Mouse (Mus musculus): ENCODE data around the gene Pdss2. TPM values are rescaled to one million over a fixed set of nuclear protein-coding genes. Genes with fewer than 3 reads are reported as not detected.

Gene Pdss2
- polyA plus RNA-seq, 1 experiment from 2014 or later, result 16.6 TPM

DNA sequence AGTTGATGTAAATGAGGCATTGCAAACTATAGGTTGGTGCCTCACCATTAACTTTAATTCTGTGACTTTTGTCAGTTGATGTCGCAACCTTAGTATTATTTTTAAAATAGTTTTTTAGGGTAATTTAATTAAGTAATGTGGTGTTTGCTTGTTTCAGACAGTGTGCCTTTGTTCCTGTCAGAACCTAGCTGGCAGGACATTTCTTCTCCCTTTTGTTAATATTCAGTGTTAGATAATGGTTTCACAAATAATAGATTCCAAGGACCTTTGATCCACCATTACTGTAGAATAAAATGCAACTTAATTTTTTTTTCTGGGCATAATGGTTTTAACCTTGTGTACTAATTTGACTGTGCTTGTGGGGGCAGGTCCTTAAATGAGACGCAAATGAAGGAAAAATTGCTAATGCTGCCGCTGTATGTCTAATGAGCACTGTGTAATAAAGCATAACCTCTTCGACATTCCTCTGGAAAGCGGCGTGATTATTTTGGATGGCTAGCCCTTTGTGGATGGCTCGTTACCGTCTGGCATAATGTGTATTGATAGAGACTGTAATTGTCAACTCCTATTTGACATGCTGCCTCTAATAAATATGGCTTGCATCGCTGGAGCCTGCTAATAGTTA, 96.2 kb downstream of the Pdss2 start:
- no peaks in the 10 kb centered on the region for H3K27me3 ChIP-seq (ENCODE audit: control insufficient read depth, insufficient read depth, low read length)
- no peak overlapping the region for H3K27ac ChIP-seq (ENCODE audit: low read depth, low read length)
- H3K4me2 ChIP-seq, result no peak overlapping the region
- DNase-seq (ENCODE audit: low spot score, missing footprints) (no peak), ATAC-seq (ENCODE audit: low FRiP score) (no peak)
- 84% methylated on average over 9 of the region's 9 CpGs for WGBS
- H3K4me1 ChIP-seq (ENCODE audit: control insufficient read depth, insufficient read depth, low read length), result peaks cover 4% of the 10 kb centered on the region; the same call in 1 of the 2 replicates
- H3K9ac ChIP-seq (ENCODE audit: low read length), result no peak overlapping the region
- H3K36me3 ChIP-seq (ENCODE audit: control insufficient read depth, insufficient read depth, low read length), result no peaks in the 10 kb centered on the region
- no peak overlapping the region for H3K4me3 ChIP-seq (ENCODE audit: low read depth, low read length)
- H3K9me3 ChIP-seq (ENCODE audit: control insufficient read depth, low read length), result no peaks in the 10 kb centered on the region

GRCm38 (mm10) chr10:43321019-43321418, 99.7 kb downstream of the Pdss2 start:
- Histone ChIP-seq H3K27me3 (ENCODE audit: control insufficient read depth, insufficient read depth, low read length) (no peaks in the 10 kb centered on the region), H3K4me3 (ENCODE audit: low read depth, low read length) (no peak overlapping the region), H3K4me2 (no peak overlapping the region), H3K9ac (ENCODE audit: low read length) (no peak overlapping the region), H3K4me1 (ENCODE audit: control insufficient read depth, insufficient read depth, low read length) (peaks cover 8% of the 10 kb centered on the region; the same call in 1 of the 2 replicates), H3K27ac (ENCODE audit: low read depth, low read length) (no peak overlapping the region), H3K36me3 (ENCODE audit: control insufficient read depth, insufficient read depth, low read length) (no peaks in the 10 kb centered on the region), H3K9me3 (ENCODE audit: control insufficient read depth, low read length) (no peaks in the 10 kb centered on the region)
- ATAC-seq (ENCODE audit: low FRiP score) (no peak), DNase-seq (ENCODE audit: low spot score, missing footprints) (no peak)
- WGBS, result 86% methylated on average over 5 of the region's 5 CpGs

DNA sequence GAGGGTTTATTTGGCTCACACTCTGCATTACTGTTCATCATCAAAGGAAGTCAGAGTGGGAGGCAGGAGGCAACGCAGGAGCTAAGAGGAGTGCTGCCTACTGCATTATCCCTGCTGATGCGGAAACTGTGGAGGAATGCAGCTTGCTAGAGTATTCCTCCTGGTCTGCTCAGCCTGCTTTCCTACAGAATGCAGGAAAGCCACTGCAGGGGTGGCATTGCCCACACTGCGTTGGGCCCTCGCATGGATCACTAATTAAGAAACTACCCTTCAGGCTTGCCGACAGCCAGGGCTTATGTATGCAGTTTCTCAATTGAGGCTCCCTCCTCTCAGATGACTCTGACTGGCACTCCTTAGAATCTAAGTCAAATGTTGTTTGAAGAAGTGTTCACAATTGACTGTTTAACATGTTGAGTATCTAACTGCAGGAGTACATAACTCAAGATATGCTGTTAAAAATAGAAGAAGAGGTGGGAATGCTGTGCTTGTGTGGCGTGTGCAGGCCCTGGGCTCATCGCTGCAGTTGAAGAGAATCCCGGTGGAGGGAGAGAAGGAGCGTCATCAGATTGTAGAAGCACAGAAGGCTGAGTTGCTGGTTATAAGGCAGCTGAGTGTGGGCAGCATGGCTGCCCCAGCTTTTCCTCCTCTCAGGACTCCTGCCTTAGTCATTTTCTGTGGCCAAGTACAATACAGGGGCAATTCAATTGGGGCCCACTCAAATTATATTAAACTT, 101.3 kb downstream of the Pdss2 start:
- no peak overlapping the region for H3K4me3 ChIP-seq (ENCODE audit: low read depth, low read length)
- H3K4me2 ChIP-seq, result no peak overlapping the region
- H3K27me3 ChIP-seq (ENCODE audit: control insufficient read depth, insufficient read depth, low read length), result no peaks in the 10 kb centered on the region
- DNase-seq (ENCODE audit: low spot score, missing footprints) (no peak), ATAC-seq (ENCODE audit: low FRiP score) (no peak)
- peaks cover 8% of the 10 kb centered on the region; the same call in 1 of the 2 replicates for H3K4me1 ChIP-seq (ENCODE audit: control insufficient read depth, insufficient read depth, low read length)
- H3K36me3 ChIP-seq (ENCODE audit: control insufficient read depth, insufficient read depth, low read length), result no peaks in the 10 kb centered on the region
- 67% methylated on average over 9 of the region's 9 CpGs for WGBS
- no peak overlapping the region for H3K9ac ChIP-seq (ENCODE audit: low read length)
- no peak overlapping the region for H3K27ac ChIP-seq (ENCODE audit: low read depth, low read length)
- H3K9me3 ChIP-seq (ENCODE audit: control insufficient read depth, low read length), result no peaks in the 10 kb centered on the region

DNA sequence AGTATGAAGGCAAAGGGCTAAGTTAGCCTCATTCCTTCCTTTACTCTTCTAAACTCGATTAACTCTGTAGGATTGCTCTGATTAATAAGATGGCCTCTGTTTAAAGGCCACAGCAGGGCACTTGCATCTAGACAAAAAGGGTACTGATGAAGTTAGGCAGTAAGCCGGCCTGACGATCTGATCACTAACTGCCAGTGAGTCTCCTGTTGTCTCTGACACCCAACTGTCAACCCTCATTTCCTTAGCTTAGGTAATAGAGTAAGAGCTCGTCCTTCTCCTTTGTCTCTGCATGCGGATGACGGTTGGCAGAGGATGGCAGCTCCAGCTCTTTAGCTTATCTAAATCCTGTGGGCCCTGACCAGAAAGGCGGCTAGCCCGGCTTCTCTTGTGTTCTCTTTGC, 102.1 kb downstream of the Pdss2 start:
- no peaks in the 10 kb centered on the region for H3K27me3 ChIP-seq (ENCODE audit: control insufficient read depth, insufficient read depth, low read length)
- H3K4me3 ChIP-seq (ENCODE audit: low read depth, low read length), result no peak overlapping the region
- H3K4me1 ChIP-seq (ENCODE audit: control insufficient read depth, insufficient read depth, low read length), result peaks cover 8% of the 10 kb centered on the region; the same call in 1 of the 2 replicates
- no peak overlapping the region for H3K9ac ChIP-seq (ENCODE audit: low read length)
- H3K36me3 ChIP-seq (ENCODE audit: control insufficient read depth, insufficient read depth, low read length), result no peaks in the 10 kb centered on the region
- DNase-seq (ENCODE audit: low spot score, missing footprints), result no peak
- WGBS, result 20% methylated on average over 8 of the region's 8 CpGs
- H3K4me2 ChIP-seq, result no peak overlapping the region
- H3K9me3 ChIP-seq (ENCODE audit: control insufficient read depth, low read length), result no peaks in the 10 kb centered on the region
- H3K27ac ChIP-seq (ENCODE audit: low read depth, low read length), result no peak overlapping the region
- no peak for ATAC-seq (ENCODE audit: low FRiP score)

DNA sequence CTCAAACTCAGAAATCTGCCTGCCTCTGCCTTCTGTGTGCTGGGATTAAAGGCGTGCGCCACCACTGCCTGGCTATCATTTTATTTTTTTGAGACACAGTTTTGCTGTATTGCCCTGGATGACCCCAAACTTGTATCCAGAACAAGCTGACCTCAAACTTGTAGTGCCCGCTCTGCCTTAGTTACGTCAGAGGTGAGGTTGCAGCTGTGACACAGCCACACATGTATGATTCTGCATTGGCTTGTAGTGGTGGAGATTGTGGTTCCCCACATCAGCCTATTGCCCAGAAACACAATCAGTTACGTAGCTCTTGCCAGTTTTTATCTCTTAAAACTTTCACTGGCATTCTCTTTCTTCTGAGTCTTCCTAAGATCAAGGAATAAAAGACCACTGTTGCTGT, 108.5 kb downstream of the Pdss2 start:
- peak; percentile 14 for DNase-seq (ENCODE audit: low spot score, missing footprints)
- Histone ChIP-seq H3K4me1 (ENCODE audit: control insufficient read depth, insufficient read depth, low read length) (peaks cover 15% of the 10 kb centered on the region), H3K9ac (ENCODE audit: low read length) (no peak overlapping the region), H3K36me3 (ENCODE audit: control insufficient read depth, insufficient read depth, low read length) (no peaks in the 10 kb centered on the region), H3K4me3 (ENCODE audit: low read depth, low read length) (no peak overlapping the region), H3K4me2 (no peak overlapping the region), H3K27me3 (ENCODE audit: control insufficient read depth, insufficient read depth, low read length) (no peaks in the 10 kb centered on the region), H3K27ac (ENCODE audit: low read depth, low read length) (no peak overlapping the region), H3K9me3 (ENCODE audit: control insufficient read depth, low read length) (no peaks in the 10 kb centered on the region)
- WGBS, result 96% methylated on average over 5 of the region's 5 CpGs
- no peak for ATAC-seq (ENCODE audit: low FRiP score)

DNA sequence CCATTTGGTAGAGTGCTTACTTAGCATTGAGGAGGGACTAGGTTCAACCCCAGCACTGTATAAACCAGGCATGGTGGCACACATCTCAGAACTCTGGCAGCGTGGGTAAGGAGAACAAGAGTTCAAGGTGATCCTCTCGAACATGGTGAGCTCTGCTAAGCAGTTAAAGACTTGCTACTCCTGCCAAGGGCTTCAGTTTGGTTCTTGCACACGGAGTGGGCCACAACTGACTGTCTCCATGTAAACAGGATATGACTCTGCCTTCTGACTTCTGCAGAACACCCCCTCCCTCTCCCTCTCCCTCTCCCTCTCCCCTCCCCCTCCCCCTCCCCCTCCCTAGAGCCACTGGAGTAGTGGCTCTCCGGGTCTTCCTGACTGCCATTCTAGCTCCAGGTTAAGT, 109.4 kb downstream of the Pdss2 start:
- Histone ChIP-seq H3K4me3 (ENCODE audit: low read depth, low read length) (no peak overlapping the region), H3K9ac (ENCODE audit: low read length) (no peak overlapping the region), H3K9me3 (ENCODE audit: control insufficient read depth, low read length) (no peaks in the 10 kb centered on the region), H3K27ac (ENCODE audit: low read depth, low read length) (no peak overlapping the region), H3K4me1 (ENCODE audit: control insufficient read depth, insufficient read depth, low read length) (peaks cover 15% of the 10 kb centered on the region), H3K27me3 (ENCODE audit: control insufficient read depth, insufficient read depth, low read length) (no peaks in the 10 kb centered on the region), H3K36me3 (ENCODE audit: control insufficient read depth, insufficient read depth, low read length) (no peaks in the 10 kb centered on the region), H3K4me2 (no peak overlapping the region)
- 67% methylated on average over 4 of the region's 4 CpGs for WGBS
- DNase-seq (ENCODE audit: low spot score, missing footprints) (peak; percentile 39), ATAC-seq (ENCODE audit: low FRiP score) (no peak)

DNA sequence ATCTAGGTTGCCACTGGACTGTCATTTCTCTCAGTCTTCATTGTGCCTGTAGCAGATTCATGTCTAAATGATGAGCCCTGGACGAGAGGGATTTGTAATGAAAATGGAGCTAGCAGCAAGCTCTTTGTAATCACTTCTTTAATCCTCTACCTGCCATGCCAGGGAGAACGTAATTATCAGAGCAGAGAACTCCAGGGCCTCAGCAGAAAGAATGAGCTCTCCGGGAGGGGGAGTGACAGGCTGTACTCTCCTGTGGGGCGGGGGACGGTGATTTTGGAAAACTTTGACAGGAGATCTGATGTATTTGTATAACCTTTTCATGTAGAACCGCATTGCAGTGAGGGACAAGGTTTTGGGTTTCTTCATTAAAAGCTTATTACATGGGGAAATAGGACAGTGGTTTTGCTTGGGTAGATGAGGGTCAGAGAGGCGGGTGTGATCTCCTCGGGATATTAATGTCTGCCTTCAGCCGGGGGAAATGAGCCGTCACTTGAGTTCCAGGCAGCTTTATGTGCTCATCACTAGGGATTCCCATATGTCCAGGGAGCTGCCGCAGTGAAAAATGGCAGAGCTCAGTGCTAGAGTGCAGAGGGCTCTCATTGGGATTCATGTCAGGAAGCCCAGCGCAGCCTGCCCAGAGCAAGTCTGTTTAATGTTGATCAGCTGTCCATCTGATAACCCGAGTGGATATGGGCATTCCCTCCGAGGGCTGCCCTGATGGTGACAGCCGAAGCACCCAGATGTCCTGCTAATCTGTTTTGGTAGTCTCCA, 110.8 kb downstream of the Pdss2 start:
- Histone ChIP-seq H3K4me2 (no peak overlapping the region), H3K9me3 (ENCODE audit: control insufficient read depth, low read length) (no peaks in the 10 kb centered on the region), H3K9ac (ENCODE audit: low read length) (no peak overlapping the region), H3K36me3 (ENCODE audit: control insufficient read depth, insufficient read depth, low read length) (no peaks in the 10 kb centered on the region), H3K27ac (ENCODE audit: low read depth, low read length) (peak overlapping the region; percentile 75), H3K27me3 (ENCODE audit: control insufficient read depth, insufficient read depth, low read length) (no peaks in the 10 kb centered on the region), H3K4me3 (ENCODE audit: low read depth, low read length) (no peak overlapping the region), H3K4me1 (ENCODE audit: control insufficient read depth, insufficient read depth, low read length) (peaks cover 15% of the 10 kb centered on the region)
- 37% methylated on average over 15 of the region's 15 CpGs for WGBS
- DNase-seq (ENCODE audit: low spot score, missing footprints), result no peak
- peak; percentile 90 for ATAC-seq (ENCODE audit: low FRiP score)

GRCm38 (mm10) chr10:43335874-43336273, 114.6 kb downstream of the Pdss2 start:
- DNase-seq (ENCODE audit: low spot score, missing footprints) (no peak), ATAC-seq (ENCODE audit: low FRiP score) (no peak)
- no peak overlapping the region for H3K4me3 ChIP-seq (ENCODE audit: low read depth, low read length)
- no peak overlapping the region for H3K9ac ChIP-seq (ENCODE audit: low read length)
- no peaks in the 10 kb centered on the region for H3K9me3 ChIP-seq (ENCODE audit: control insufficient read depth, low read length)
- no peaks in the 10 kb centered on the region for H3K36me3 ChIP-seq (ENCODE audit: control insufficient read depth, insufficient read depth, low read length)
- WGBS, result 89% methylated on average over 4 of the region's 4 CpGs
- peaks cover 18% of the 10 kb centered on the region for H3K4me1 ChIP-seq (ENCODE audit: control insufficient read depth, insufficient read depth, low read length)
- H3K4me2 ChIP-seq, result no peak overlapping the region
- H3K27ac ChIP-seq (ENCODE audit: low read depth, low read length), result no peak overlapping the region
- no peaks in the 10 kb centered on the region for H3K27me3 ChIP-seq (ENCODE audit: control insufficient read depth, insufficient read depth, low read length)

GRCm38 (mm10) chr10:43337110-43337509, 115.8 kb downstream of the Pdss2 start:
- Histone ChIP-seq H3K4me1 (ENCODE audit: control insufficient read depth, insufficient read depth, low read length) (peaks cover 8% of the 10 kb centered on the region), H3K9me3 (ENCODE audit: control insufficient read depth, low read length) (no peaks in the 10 kb centered on the region), H3K4me2 (no peak overlapping the region), H3K27me3 (ENCODE audit: control insufficient read depth, insufficient read depth, low read length) (no peaks in the 10 kb centered on the region), H3K4me3 (ENCODE audit: low read depth, low read length) (no peak overlapping the region), H3K36me3 (ENCODE audit: control insufficient read depth, insufficient read depth, low read length) (no peaks in the 10 kb centered on the region), H3K9ac (ENCODE audit: low read length) (no peak overlapping the region), H3K27ac (ENCODE audit: low read depth, low read length) (no peak overlapping the region)
- DNase-seq (ENCODE audit: low spot score, missing footprints) (peak; percentile 59), ATAC-seq (ENCODE audit: low FRiP score) (no peak)
- 96% methylated on average over 2 of the region's 2 CpGs for WGBS

Measured in midbrain, embryonic 11.5 days (tissue).